Mouse (Mus musculus) MN1 (cell line): Measurements from ENCODE around the gene Cmklr1.
"Not testable (repeated sequence)": the region's sequence is repeated elsewhere in the genome, so short reads cannot be mapped to it uniquely, and the experiment has no call there.

ENCODE experiments used
- DNase-seq: peaks from one replicate; pipeline ENCODE4 v3.0.0-alpha.2; 2016; ENCODE audit warnings: low spot score

Gene Cmklr1

GRCm38 (mm10) chr5:113620130-113620716, 30.0 kb downstream of the Cmklr1 start:
- DNase-seq, result no peak

DNA sequence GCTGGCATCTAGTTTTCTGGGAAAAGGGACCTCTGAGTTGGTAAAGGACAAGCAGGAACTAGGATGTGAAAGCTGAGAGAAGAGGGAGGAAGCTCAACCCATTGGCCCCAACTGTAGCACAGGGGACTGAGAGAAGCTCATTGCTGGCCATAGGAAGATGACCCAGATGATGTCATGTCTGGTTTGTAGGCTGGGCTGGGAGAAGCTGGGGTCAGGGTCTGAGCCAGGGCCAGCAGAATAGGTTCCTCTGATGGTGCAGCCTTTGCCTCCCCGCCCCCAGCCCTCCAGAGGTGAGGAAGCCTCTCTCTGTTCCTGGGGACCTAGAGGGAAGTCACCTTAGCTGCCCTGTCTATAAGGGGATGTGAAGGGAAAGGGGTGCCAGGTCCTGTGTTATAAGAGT, 31.1 kb downstream of the Cmklr1 start:
- no peak for DNase-seq

DNA sequence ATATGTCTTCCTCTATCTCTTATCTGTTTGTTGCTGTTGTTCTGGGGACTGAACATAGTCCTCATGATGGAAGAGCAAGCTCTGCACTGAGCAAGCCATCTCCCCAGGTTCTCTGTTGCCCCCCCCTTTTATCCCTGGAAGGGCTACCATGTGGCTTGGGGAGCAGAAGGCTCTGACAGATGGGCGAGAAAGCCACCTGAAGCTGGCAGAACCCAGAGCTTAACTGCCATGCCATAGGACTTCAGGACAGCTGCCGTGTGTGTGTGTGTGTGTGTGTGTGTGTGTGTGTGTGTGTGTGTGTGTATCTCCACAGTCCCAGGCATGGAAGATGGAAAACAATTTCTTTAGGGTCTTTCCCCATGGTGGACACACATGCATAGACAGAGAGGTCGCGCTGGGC, 31.5 kb downstream of the Cmklr1 start:
- DNase-seq, result no peak

- DNase-seq, result no peak
Measured at GRCm38 (mm10) chr5:113611771-113612233, 38.4 kb downstream of the Cmklr1 start.

GRCm38 (mm10) chr5:113611131-113611530, 39.1 kb downstream of the Cmklr1 start:
- no peak for DNase-seq

DNA sequence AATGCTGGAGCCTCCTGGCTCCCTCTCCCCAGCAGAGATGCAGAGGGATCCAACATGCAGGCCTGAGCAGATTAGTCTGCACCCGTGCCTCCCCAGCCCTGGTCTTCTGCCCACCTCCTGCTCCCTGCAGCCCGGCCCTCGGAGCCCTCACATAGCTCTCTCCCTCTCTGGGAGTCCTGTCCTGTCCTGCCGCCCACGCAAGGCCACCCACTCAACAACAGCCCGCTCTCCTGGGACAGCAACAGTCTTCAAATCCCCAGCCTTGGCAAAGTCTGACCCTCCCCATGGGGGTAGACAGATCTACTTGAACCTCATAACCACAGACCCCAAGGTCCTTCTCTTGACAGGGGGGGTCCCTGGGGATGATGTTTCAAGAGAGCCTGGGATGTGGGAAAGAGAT, 39.7 kb downstream of the Cmklr1 start:
- no peak for DNase-seq

DNA sequence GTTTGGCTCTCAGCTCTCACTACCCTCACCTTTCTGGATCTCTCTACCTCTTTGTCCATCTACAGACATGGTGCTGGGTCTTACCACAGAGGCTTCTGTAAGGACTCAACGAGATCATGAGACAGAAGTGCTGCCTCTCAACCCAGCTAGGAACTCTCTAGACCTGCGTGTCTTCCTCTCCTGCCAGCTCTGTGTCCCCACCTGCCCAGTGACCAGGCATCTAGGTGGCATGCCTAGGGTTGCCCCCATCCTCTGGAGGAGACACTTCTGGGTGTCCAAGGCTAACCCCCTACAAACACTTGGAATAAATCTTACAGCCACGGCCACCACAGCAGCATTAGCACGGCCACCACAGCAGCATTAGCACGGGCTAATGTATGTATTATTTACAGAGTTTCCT, 40.3 kb downstream of the Cmklr1 start:
- DNase-seq, result no peak

DNA sequence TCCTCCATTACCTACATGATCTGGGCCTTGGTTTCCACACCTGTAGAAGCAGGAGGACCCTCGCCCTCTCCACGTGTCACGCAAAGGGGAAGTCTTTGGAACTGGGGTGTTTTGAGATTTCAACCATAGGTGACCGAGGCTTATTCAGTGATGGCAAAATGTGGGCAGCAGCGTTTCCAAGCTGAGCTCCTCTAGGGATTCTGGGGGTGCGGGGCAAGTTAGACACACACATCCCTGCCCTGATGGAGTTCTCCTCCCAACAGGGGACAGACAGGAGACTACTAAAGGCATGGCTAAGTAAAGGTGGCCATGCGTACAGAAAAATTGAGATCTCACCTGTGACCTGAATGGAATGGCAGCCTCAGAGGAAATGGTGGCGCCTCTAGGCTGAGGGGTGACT, 41.7 kb downstream of the Cmklr1 start:
- no peak for DNase-seq

DNA sequence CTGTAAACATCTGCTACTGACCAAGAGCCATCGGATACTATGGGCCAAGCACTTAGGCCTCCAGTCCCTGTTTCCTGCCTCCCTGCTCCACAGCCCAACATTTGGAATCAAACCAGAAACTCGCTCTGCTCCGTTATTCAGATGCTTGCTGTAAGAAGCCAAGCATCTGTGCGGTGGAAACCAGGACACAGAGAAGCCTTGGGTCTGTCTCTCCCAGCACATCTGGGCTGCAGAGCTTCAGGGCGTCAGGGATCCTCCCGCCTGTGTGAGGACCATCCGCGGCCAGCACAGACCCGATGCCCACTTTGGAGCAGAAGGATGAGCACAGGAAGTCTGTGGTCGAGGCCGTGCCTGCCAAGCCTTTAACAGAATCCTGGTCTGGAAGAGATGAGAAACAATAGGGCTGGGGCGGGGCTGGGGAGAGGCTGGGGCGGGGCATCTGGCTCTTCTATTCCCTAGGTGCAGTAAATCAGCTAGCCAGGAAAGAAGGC, 42.2 kb downstream of the Cmklr1 start:
- DNase-seq, result peak; percentile 83

DNA sequence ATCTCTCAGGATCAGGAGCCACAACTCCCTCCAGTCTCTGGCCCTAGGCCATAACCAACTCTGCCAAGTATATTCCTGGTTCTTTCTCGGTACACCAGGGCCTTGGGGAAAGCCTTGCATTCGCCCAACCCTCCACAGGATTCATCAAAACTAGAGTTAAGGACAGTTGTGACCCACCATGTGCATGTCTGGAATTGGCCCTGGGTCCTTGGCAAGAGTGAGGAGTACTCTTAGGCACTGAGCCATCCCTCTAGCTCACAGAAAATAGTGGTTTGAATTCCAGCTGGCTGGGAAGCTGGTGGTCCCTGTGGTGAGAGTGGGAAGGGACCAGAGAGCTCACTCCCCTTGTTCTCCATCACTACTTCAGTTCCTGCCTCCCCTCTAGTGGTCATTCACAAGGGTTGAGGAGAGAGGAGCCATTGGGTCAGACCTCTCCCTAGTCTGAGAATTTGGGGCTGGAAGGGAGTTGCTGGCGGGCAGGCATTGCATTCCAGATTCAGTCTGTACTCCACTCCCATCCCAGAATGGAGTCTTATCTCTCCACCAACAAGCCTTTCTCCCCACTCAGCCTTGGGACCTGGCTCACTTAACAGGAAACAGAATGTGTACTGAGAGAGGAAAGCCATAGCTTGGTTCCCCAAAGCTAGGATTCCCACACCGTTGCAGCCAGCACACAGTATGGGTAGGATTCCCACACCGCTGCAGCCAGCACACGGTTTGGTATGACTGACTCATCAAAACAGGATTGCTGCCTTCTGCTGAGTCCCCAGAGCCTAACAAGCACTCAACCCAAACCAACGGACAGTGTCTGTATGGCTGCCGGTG, 43.1 kb downstream of the Cmklr1 start:
- DNase-seq, result peak; percentile 60

DNA sequence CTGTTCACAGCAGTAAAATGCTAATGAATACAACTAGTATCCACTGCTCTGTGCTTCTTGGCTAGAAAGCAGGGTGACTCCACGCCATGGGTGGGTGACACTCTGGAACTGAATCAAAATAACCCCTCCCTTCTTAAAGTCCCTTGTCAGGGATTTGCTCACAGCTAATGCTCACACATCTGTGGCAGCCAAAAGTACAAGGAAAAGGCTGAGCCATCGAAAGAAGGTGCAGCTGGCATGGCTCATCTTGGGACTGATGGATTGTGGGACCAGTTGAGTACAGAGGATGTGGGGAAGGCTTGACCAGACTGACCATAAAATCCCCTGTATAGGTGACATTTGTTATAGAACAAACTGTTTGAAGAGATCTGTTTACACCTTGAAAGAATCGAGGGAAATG, 44.1 kb downstream of the Cmklr1 start:
- no peak for DNase-seq

- no peak for DNase-seq
Measured at GRCm38 (mm10) chr5:113604758-113605157, 45.5 kb downstream of the Cmklr1 start.

GRCm38 (mm10) chr5:113603471-113603870, 46.8 kb downstream of the Cmklr1 start:
- peak; percentile 54 for DNase-seq

GRCm38 (mm10) chr5:113600803-113601202, 49.4 kb downstream of the Cmklr1 start:
- DNase-seq, result no peak

DNA sequence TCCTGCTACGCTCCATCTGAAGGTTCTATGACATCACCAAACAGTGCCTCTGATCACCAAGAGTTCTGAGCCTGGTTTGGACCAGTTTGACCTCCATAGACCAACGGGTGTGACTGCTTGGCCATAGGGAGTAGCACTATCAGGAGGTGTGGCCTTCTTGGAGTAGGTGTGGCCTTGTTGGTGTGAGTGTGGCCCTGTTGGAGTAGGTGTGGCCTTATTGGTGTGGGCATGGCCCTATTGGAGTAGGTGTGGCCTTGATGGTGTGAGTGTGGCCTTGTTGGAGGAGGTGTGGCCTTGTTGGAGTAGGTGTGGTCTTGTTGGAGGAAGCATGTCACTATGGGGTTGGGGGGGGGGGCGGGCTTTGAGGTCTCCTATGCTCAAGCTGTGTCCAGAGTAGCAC, 50.0 kb downstream of the Cmklr1 start:
- no peak for DNase-seq

DNA sequence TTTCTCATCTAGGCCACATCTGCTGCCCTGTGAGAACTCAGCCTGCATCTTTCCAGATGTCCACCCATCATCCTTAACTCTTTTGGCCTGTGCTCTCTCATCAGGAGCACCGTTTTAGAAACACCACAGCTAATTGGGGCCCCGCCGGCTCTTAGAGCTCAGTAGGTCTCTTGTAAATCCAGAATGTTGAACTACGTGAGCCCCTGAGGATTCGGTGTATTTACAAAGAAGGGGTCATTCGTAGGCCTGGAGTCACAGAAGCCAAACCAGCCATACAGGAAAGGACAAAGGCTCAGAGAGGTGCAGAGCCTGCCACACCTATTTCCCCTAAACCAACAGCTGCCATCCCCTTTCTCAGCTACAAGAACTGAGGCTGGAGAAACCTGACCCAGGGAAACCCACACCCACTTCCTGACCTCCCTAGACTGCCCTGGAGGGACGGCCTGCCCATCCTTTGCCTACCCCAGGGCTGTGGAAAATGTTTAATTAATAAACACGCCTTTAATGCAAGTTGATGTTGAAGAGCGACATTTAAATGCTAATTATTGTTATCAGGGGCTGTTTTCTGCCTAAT, 53.4 kb downstream of the Cmklr1 start:
- DNase-seq, result no peak

GRCm38 (mm10) chr5:113596252-113596651, 54.0 kb downstream of the Cmklr1 start:
- DNase-seq, result no peak

DNA sequence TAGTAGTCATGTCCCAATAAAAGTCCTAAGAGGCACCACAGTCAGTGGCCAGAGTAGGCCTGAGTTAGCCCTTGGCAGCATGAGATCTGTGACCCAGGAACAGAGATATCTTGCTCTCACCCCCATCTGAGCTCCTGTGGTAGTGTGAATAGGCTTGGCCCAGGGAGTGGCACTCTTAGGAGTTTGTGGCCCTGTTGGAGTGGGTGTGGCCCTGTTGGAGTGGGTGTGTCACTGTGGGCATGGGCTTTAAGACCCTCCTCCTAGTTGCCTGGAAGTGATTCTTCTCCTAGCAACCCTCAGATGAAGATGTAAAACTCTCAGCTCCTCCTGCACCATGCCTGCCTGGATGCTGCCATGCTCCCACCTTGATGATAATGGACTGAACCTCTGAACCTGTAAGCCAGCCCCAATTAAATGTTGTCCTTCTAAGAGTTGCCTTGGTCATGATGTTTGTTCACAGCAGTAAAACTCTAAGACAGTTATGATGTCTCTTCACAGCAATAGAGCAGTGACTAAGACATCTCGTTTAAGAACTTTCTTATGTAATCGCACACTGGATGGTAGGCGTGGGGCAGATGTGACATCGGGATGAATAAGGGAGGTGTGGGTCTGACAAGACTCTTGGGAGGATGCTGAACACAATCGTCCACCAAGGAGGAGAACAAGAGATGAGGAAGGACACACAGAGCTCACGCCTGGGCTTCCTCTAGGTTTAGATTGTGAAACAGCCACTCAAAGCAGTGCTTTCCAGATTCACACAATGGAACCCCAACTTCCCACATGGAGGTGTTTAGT, 56.1 kb downstream of the Cmklr1 start:
- no peak for DNase-seq

- peak; percentile 72 for DNase-seq
Measured at GRCm38 (mm10) chr5:113591751-113592230, 58.4 kb downstream of the Cmklr1 start.

- no peak for DNase-seq
Measured at GRCm38 (mm10) chr5:113591166-113591565, 59.1 kb downstream of the Cmklr1 start.

- no peak for DNase-seq
Measured at GRCm38 (mm10) chr5:113590010-113590640, 60.1 kb downstream of the Cmklr1 start.

DNA sequence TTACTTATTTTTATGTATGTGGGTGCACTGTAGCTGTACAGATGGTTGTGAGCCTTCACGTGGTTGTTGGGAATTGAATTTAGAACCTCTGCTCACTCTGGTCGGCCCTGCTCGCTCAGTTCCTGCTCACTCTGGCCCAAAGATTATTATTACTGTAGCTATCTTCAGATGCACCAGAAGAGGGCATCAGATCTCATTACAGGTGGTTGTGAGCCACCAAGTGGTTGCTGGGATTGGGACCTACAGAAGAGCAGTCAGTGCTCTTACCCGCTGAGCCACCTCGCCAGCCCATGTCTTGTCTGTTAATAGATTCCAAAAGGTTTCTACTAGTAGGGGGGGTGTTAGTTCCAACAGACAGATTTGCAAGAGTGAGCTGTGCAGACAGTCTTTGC, 63.8 kb downstream of the Cmklr1 start:
- DNase-seq, result not testable (repeated sequence)
